Mouse (Mus musculus) urinary bladder, adult 2 months (tissue): ENCODE data around the gene Atf5. TPM values are rescaled to one million over a fixed set of nuclear protein-coding genes. Genes with fewer than 3 reads are reported as not detected.

Source experiments
- DNase-seq: peaks from one replicate; pipeline ENCODE4 v3.0.0; 2022; ENCODE audit warnings: low spot score
- polyA plus RNA-seq: library from polyadenylated mRNA; depleted of rRNA; stranded (reverse); fragments of >200 nt; gene quantifications from 2 replicates; pipeline ENCODE4 v1.2.3, GENCODE M21; 2012; rRNA removed

Atf5 gene
- polyA plus RNA-seq, 1 experiment, result 43.4 TPM

DNA sequence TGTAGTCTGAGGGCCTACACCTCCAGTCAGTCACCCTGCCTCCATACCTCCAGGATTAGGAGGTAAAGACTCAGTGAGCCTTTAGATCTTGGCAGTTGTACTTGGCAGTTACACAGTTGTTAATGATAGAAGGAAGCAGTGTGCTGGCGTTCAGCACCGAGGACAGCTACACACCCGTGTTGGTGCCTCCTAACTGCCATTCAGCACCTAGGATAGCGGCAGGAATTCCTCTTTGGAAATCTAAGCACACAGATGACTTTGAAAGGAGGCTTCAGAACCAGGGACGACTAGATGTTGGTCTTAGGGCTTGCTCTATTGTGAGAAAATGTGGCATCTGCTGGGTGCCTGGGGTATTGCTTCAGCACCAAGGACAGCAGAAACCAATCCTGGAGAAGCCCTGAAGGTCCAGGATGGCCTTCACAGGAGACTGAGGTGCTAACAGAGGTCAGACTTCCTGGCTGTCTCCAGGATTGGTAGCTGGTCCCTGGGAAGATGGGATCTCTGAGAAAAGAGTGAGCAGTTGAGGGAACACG, 46.3 kb downstream of the Atf5 start:
- DNase-seq, result peak; percentile 29

GRCm38 (mm10) chr7:44768129-44768528, 48.3 kb downstream of the Atf5 start:
- no peak for DNase-seq

Other genes starting within 250 kb of the Atf5 start
- gene Napsa, start 244.3 kb downstream of the Atf5 start, polyA plus RNA-seq, result 5.3 TPM in 2 replicates
- 0.43 and 1.1 TPM in 2 replicates for gene Kcnc3, start 226.0 kb downstream of the Atf5 start, polyA plus RNA-seq
- gene Myh14, start 145.8 kb downstream of the Atf5 start, polyA plus RNA-seq, result 8.7 and 16.9 TPM in 2 replicates
- not detected in 2 replicates for gene Izumo2, start 107.9 kb downstream of the Atf5 start, polyA plus RNA-seq
- 29.9 and 36.3 TPM in 2 replicates for gene Vrk3, start 68.2 kb downstream of the Atf5 start, polyA plus RNA-seq
- gene Zfp473, start 65.6 kb downstream of the Atf5 start, polyA plus RNA-seq, result 0.32 and 0.41 TPM in 2 replicates
- 30.5 and 34.7 TPM in 2 replicates for gene Nup62, start 570 bp downstream of the Atf5 start, polyA plus RNA-seq
- 1.7 and 2.5 TPM in 2 replicates for gene Il4i1, start 271 bp downstream of the Atf5 start, polyA plus RNA-seq
- gene Akt1s1, start 32.3 kb upstream of the Atf5 start, polyA plus RNA-seq, result 93.8 and 99.5 TPM in 2 replicates
- 67.3 and 68.9 TPM in 2 replicates for gene Tbc1d17, start 32.4 kb upstream of the Atf5 start, polyA plus RNA-seq
- 23.4 and 24.1 TPM in 2 replicates for gene Pnkp, start 40.5 kb upstream of the Atf5 start, polyA plus RNA-seq
- gene Ptov1, start 53.1 kb upstream of the Atf5 start, polyA plus RNA-seq, result 176 and 195 TPM in 2 replicates
- gene Med25, start 76.1 kb upstream of the Atf5 start, polyA plus RNA-seq, result 57.8 and 66.1 TPM in 2 replicates
- 47.7 and 53.9 TPM in 2 replicates for gene Fuz, start 79.4 kb upstream of the Atf5 start, polyA plus RNA-seq
- gene Ap2a1, start 112.8 kb upstream of the Atf5 start, polyA plus RNA-seq, result 74.2 and 77.7 TPM in 2 replicates
- gene Tsks, start 126.5 kb upstream of the Atf5 start, polyA plus RNA-seq, result 0.03 and 0.08 TPM in 2 replicates
- gene Cpt1c, start 158.2 kb upstream of the Atf5 start, polyA plus RNA-seq, result 26.1 and 26.8 TPM in 2 replicates
- gene Prmt1, start 169.9 kb upstream of the Atf5 start, polyA plus RNA-seq, result 183 and 244 TPM in 2 replicates
- gene Irf3, start 181.0 kb upstream of the Atf5 start, polyA plus RNA-seq, result 133 and 171 TPM in 2 replicates
- 28.6 and 34.8 TPM in 2 replicates for gene Bcl2l12, start 182.1 kb upstream of the Atf5 start, polyA plus RNA-seq
- gene Scaf1, start 199.7 kb upstream of the Atf5 start, polyA plus RNA-seq, result 58.4 and 63.5 TPM in 2 replicates
- gene Rras, start 201.3 kb upstream of the Atf5 start, polyA plus RNA-seq, result 383 and 414 TPM in 2 replicates
- gene Prr12, start 236.2 kb upstream of the Atf5 start, polyA plus RNA-seq, result 5.1 and 18.2 TPM in 2 replicates
- 59.9 and 69.6 TPM in 2 replicates for gene Nosip, start 245.8 kb upstream of the Atf5 start, polyA plus RNA-seq
- gene Prrg2, start 246.0 kb upstream of the Atf5 start, polyA plus RNA-seq, result 37.6 and 46.5 TPM in 2 replicates